Mouse (Mus musculus) lung, adult 2 months (tissue): ENCODE measurements around the gene Samsn1.

ENCODE experiments used
- CTCF ChIP-seq: fragments of 200-500 bp; IDR thresholded peaks from 2 replicates; pipeline ENCODE4 v1.5.1; 2011; ENCODE audit warnings: mild to moderate bottlenecking, low read length, control low read depth; ENCODE audit not compliant: insufficient read depth
- POLR2A ChIP-seq: fragments of 200-500 bp; IDR thresholded peaks from 2 replicates; pipeline ENCODE4 v1.6.1; 2011; ENCODE audit warnings: low read depth, mild to moderate bottlenecking, control low read depth, low read length, borderline replicate concordance; ENCODE audit errors: extremely low read depth

GRCm38 (mm10) chr16:76003812-76004389, 18.2 kb downstream of the Samsn1 start:
- no peak for TF ChIP-seq CTCF
- TF ChIP-seq POLR2A, result no peak
